17 mouse cellular contexts compared by ENCODE assay signal in the genomic region with DNA sequence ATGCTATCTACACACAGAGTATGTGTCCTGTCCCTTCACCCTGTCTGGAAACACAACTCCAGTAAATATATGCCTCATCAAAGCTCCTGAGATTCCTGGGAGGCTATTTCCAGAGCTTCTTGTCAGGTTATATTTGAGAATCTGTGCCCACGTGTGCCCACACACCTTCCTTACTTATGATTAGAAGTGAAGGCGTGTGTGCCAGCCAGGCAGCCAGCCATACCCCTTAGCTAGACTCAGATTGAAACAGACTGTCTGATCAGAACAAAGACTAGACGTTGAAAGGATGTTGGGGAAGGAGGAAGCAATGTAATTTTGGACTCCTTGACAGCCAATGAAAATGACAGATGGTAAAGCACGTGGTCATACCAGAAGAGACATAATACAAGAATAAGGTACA. TPM values are rescaled to one million over a fixed set of nuclear protein-coding genes. Genes with fewer than 3 reads are reported as not detected.
DNase-seq lines count a peak whose midpoint lies in the region.
"Had no signal": no experiment of that assay in that cellular context is flagged by ENCODE, and none has a peak within 500 bp of the region (broad histone marks: within the 10 kb centered on the region; RNA-seq: fewer than 3 reads in every experiment).

No protein-coding gene starts in this region.

- intact Hi-C loops in left cerebral cortex, postnatal 4 days (cut with DNase I), result no loop called here
- intact Hi-C loops in left cerebral cortex, postnatal 25 days (cut with DNase I), result no loop called here

- DNase-seq in left cerebral cortex, adult 11 months (ENCODE audit: low spot score), result peak; percentile 3
- no peak for DNase-seq in left cerebral cortex, postnatal 4 days
- DNase-seq in right cerebral cortex, postnatal 36 days (ENCODE audit: low spot score in 2 of 2), result peak; percentile 28 to 34
- no peak for DNase-seq in right cerebral cortex, postnatal 4 days
- peak; percentile 15 to 62 for DNase-seq in left cerebral cortex, postnatal 25 days (ENCODE audit: low spot score in 2 of 2)
- no peak for DNase-seq in layer of hippocampus, postnatal 14 days (ENCODE audit: low spot score in 2 of 2)
- no peak for DNase-seq in gastrocnemius, adult 8-10 months (ENCODE audit: low spot score in 2 of 2)
- DNase-seq: adrenal gland, adult 8-10 months; adrenal gland, postnatal 36 days; cerebellum, adult 11 months; cerebellum, adult 9-10 months; cerebellum, postnatal 25 days; forebrain, postnatal 0 days; gastrocnemius, postnatal 25 days; heart, postnatal 36 days had no signal

RNA-seq across cellular contexts. Expression of gene Msx2, which starts 45.4 kb away (rescaled TPM):
- total RNA-seq in left cerebral cortex, postnatal 4 days (2021), result under 1 TPM; 0.60 to 0.74 TPM
- under 1 TPM; 0.43 to 0.46 TPM for total RNA-seq in left cerebral cortex, postnatal 25 days (2021)
- 1 to 10 TPM in 1 of 2 experiments, under 1 TPM in 1; 0.94 to 1.0 TPM for total RNA-seq in layer of hippocampus, postnatal 14 days (2021)
- total RNA-seq in gastrocnemius, adult 8-10 months (2022), result not detected
- total RNA-seq: gastrocnemius, adult 18-20 months; granulocyte monocyte progenitor cell, adult 5-6 weeks had no signal

Comparison
In these comparisons a context has a peak if more than half of its experiments do, and no peak if none do; other contexts are left out.
1. DNase-seq: peak in left cerebral cortex, adult 11 months (single experiment), right cerebral cortex, postnatal 36 days (2 of 2) and left cerebral cortex, postnatal 25 days (2 of 2); none in left cerebral cortex, postnatal 4 days (single experiment), right cerebral cortex, postnatal 4 days (single experiment), layer of hippocampus, postnatal 14 days (0 of 2) and gastrocnemius, adult 8-10 months (0 of 2).